Mouse (Mus musculus) thymus, postnatal 4 days (tissue): ENCODE results near the gene Klc4.

Source experiments
- DNase-seq: peaks from one replicate; pipeline ENCODE4 v3.0.0; 2021

Gene Klc4

GRCm38 (mm10) chr17:46651755-46652547, 6.1 kb upstream of the Klc4 start:
- no peak for DNase-seq

- DNase-seq: no peak
Observed at GRCm38 (mm10) chr17:46651292-46651691, 5.5 kb upstream of the Klc4 start.

GRCm38 (mm10) chr17:46650232-46651031, 4.6 kb upstream of the Klc4 start, which contains the start of gene Cul7:
TSS of gene Cul7 (plus strand) at chr17:46650337.
- DNase-seq: peak; percentile 95

GRCm38 (mm10) chr17:46649811-46650210, 4.0 kb upstream of the Klc4 start:
- DNase-seq: no peak

GRCm38 (mm10) chr17:46648436-46648835, 2.6 kb upstream of the Klc4 start:
- DNase-seq: no peak

GRCm38 (mm10) chr17:46647279-46647678, 1.5 kb upstream of the Klc4 start:
- no peak for DNase-seq

- DNase-seq: no peak
Observed at GRCm38 (mm10) chr17:46646322-46646662, 470 bp upstream of the Klc4 start.

GRCm38 (mm10) chr17:46644916-46645475, 826 bp downstream of the Klc4 start:
- no peak for DNase-seq

- no peak for DNase-seq
Observed at GRCm38 (mm10) chr17:46644152-46644805, 1.5 kb downstream of the Klc4 start.

GRCm38 (mm10) chr17:46642060-46642459, 3.8 kb downstream of the Klc4 start:
- no peak for DNase-seq

- DNase-seq: no peak
Observed at GRCm38 (mm10) chr17:46639929-46640328, 5.9 kb downstream of the Klc4 start.

GRCm38 (mm10) chr17:46636831-46637523, 8.8 kb downstream of the Klc4 start:
- DNase-seq: peak; percentile 49

GRCm38 (mm10) chr17:46629685-46630441, 16.0 kb downstream of the Klc4 start:
- peak; percentile 79 for DNase-seq

- DNase-seq: peak; percentile 93
Observed at GRCm38 (mm10) chr17:46628791-46629684, 16.8 kb downstream of the Klc4 start, which contains the start of gene Ptk7. TSS of gene Ptk7 (minus strand) at chr17:46629504.

GRCm38 (mm10) chr17:46628471-46628790, 17.4 kb downstream of the Klc4 start:
- DNase-seq: no peak

- no peak for DNase-seq
Observed at GRCm38 (mm10) chr17:46627409-46627808, 18.4 kb downstream of the Klc4 start.

- no peak for DNase-seq
Observed at GRCm38 (mm10) chr17:46624598-46624997, 21.2 kb downstream of the Klc4 start.

GRCm38 (mm10) chr17:46623819-46624557, 21.8 kb downstream of the Klc4 start:
- no peak for DNase-seq

GRCm38 (mm10) chr17:46622269-46622668, 23.6 kb downstream of the Klc4 start:
- DNase-seq: peak; percentile 42

- no peak for DNase-seq
Observed at GRCm38 (mm10) chr17:46621324-46621723, 24.5 kb downstream of the Klc4 start.
